Mouse (Mus musculus) lung, adult 2 months (tissue): ENCODE measurements around the gene Lmtk3.

Experiments
- CTCF ChIP-seq: fragments of 200-500 bp; IDR thresholded peaks from 2 replicates; pipeline ENCODE4 v1.5.1; 2011; ENCODE audit warnings: mild to moderate bottlenecking, low read length, control low read depth; ENCODE audit not compliant: insufficient read depth
- POLR2A ChIP-seq: fragments of 200-500 bp; IDR thresholded peaks from 2 replicates; pipeline ENCODE4 v1.6.1; 2011; ENCODE audit warnings: low read depth, mild to moderate bottlenecking, control low read depth, low read length, borderline replicate concordance; ENCODE audit errors: extremely low read depth

- TF ChIP-seq POLR2A = no peak
- TF ChIP-seq CTCF = no peak
These were observed 4.1 kb downstream of the Lmtk3 start for GRCm38 (mm10) chr7:45787642-45788041.
